ENCODE assay signal across 25 mouse cellular contexts in the genomic region with DNA sequence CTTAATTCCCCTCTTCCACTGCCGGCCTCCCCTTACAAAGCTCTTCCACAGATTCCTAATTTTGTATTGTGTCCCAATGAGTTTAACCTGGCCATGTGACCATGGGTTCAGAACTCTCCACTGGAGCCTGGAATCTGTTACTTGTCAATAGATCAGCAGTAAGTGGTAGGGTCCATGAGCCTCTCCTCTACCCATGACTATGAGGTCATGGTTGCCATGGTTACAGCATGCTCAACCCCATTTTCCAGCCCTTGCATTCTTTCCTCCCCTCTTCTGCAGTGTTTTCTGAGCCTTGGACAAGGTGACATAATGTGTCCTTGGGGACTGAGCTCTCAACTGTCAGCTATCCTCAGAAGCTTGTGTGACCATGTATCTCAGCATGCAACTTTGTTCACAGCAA. TPM values are rescaled to one million over a fixed set of nuclear protein-coding genes. Genes with fewer than 3 reads are reported as not detected.
"Had no signal": no experiment of that assay in that cellular context is flagged by ENCODE, and none has a peak within 500 bp of the region (broad histone marks: within the 10 kb centered on the region; RNA-seq: fewer than 3 reads in every experiment).

No protein-coding gene starts in this region.

- H3K4me2 ChIP-seq: liver, embryonic 13.5 days; lung, embryonic 15.5 days; midbrain, embryonic 13.5 days; neural tube, embryonic 15.5 days; stomach, embryonic 15.5 days had no signal

- H3K9ac ChIP-seq: liver, embryonic 13.5 days; liver, postnatal 0 days; lung, embryonic 15.5 days; midbrain, embryonic 13.5 days; neural tube, embryonic 15.5 days; stomach, embryonic 15.5 days had no signal

- H3K9me3 ChIP-seq: liver, embryonic 13.5 days; lung, embryonic 15.5 days; midbrain, embryonic 13.5 days; neural tube, embryonic 15.5 days; stomach, embryonic 15.5 days had no signal

- H3K4me3 ChIP-seq: liver, embryonic 13.5 days; lung, embryonic 15.5 days; megakaryocyte, embryonic 14.5 days; midbrain, embryonic 13.5 days; myocyte; neural tube, embryonic 15.5 days; stomach, embryonic 15.5 days had no signal

- H3K27me3 ChIP-seq: liver, embryonic 13.5 days; lung, embryonic 15.5 days; megakaryocyte, embryonic 14.5 days; midbrain, embryonic 13.5 days; neural tube, embryonic 15.5 days; stomach, embryonic 15.5 days had no signal

- ATAC-seq: liver, postnatal 0 days; midbrain, embryonic 13.5 days had no signal

- H3K27ac ChIP-seq: liver, embryonic 13.5 days; lung, embryonic 15.5 days; macrophage; midbrain, embryonic 13.5 days; neural tube, embryonic 15.5 days; stomach, embryonic 15.5 days had no signal

- H3K36me3 ChIP-seq: liver, embryonic 13.5 days; lung, embryonic 15.5 days; midbrain, embryonic 13.5 days; neural tube, embryonic 15.5 days; stomach, embryonic 15.5 days had no signal

- H3K4me1 ChIP-seq: liver, embryonic 13.5 days; lung, embryonic 15.5 days; megakaryocyte, embryonic 14.5 days; midbrain, embryonic 13.5 days; neural tube, embryonic 15.5 days; stomach, embryonic 15.5 days had no signal

- DNase-seq: kidney, adult 18-20 months; kidney, postnatal 14 days; liver; liver, embryonic 13.5 days; liver, postnatal 0 days; lung, postnatal 14 days; right cerebral cortex, postnatal 4 days; spleen, adult 18-20 months; thymus, postnatal 36 days had no signal

RNA-seq across cellular contexts. Expression of a gene that starts 37.3 kb away (rescaled TPM):
- total RNA-seq: layer of hippocampus, adult 8-10 months; layer of hippocampus, postnatal 14 days; left cerebral cortex, adult 18-20 months; left cerebral cortex, postnatal 14 days had no signal
- polyA plus RNA-seq: kidney, embryonic 14.5 days; large intestine, adult 2 months; limb, embryonic 11.5 days; liver, embryonic 13.5 days; liver, postnatal 0 days; lung, embryonic 15.5 days; macrophage; midbrain, embryonic 13.5 days; myocyte; neural tube, embryonic 11.5 days; neural tube, embryonic 15.5 days; stomach, embryonic 15.5 days; thymus, postnatal 0 days had no signal
